Mouse (Mus musculus): ENCODE results near the gene Spon1. TPM values are rescaled to one million over a fixed set of nuclear protein-coding genes. Genes with fewer than 3 reads are reported as not detected.
A peak's percentile ranks its signal among the peaks of the same experiment; 100 is the strongest.

Gene Spon1
- polyA plus RNA-seq, 1 experiment from 2014 or later: 30.2 TPM

DNA sequence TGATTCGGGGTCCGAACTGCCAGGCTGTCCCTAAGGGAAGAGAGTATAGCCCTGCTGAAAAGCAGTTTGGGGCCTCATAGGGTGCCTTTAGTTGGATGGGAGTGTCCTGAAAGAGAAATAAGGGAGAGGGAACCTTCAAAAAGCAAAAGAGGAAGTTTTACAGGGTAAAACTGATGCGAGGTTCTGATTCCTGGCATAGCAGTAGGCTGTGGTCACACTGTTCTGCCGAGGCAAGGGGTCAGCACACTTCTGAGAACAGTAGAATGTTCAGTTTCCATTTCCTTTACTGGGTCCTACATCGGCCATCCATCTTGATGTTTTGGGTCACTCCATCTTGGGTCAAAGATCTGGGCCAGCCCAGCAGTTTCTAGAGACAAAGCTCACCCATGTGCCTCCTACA lies 14.5 kb downstream of the Spon1 start:
- 84% methylated on average over 5 of the region's 5 CpGs for WGBS

DNA sequence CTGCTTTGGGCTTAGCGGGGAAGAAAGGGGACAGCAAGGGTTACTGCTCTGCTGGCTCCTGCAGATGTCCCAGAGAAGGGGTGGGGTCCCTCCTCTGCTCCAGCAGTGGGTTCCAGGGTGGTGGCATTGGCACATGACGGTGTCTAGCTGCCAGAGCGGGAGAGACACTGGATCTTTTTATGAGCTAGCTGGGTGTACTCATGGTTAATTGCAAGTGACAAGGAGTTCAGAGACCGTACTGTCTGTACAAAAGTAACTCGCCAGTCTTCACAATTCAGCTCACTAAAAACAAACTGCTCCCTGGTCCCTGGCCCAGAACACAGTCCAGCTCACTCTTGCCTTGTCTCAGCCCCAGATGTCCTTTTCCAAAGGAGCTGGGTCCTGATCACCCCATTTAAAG lies 26.2 kb downstream of the Spon1 start:
- Histone ChIP-seq H3K36me3 (no peaks in the 10 kb centered on the region), H3K9ac (no peak overlapping the region), H3K4me1 (no peaks in the 10 kb centered on the region), H3K27ac (replicated peaks) (no peak overlapping the region), H3K27me3 (no peaks in the 10 kb centered on the region), H3K9me3 (replicated peaks) (no peaks in the 10 kb centered on the region), H3K4me3 (replicated peaks) (no peak overlapping the region), H3K4me2 (replicated peaks) (no peak overlapping the region)
- peak; percentile 29 for ATAC-seq (ENCODE audit: insufficient number of reproducible peaks, low FRiP score, low TSS enrichment, low read depth)
- 51% methylated on average over 5 of the region's 5 CpGs for WGBS

More for the DNA sequence above, 14.5 kb downstream of the Spon1 start:
- H3K27me3 ChIP-seq: no peaks in the 10 kb centered on the region
- H3K36me3 ChIP-seq: no peaks in the 10 kb centered on the region
- no peak overlapping the region for H3K4me3 ChIP-seq (replicated peaks)
- H3K27ac ChIP-seq (replicated peaks): no peak overlapping the region
- H3K9ac ChIP-seq: no peak overlapping the region
- ATAC-seq (ENCODE audit: insufficient number of reproducible peaks, low FRiP score, low TSS enrichment, low read depth): no peak
- no peak overlapping the region for H3K4me2 ChIP-seq (replicated peaks)
- peaks cover under 1% of the 10 kb centered on the region; the same call in 1 of the 2 replicates for H3K4me1 ChIP-seq
- no peaks in the 10 kb centered on the region for H3K9me3 ChIP-seq (replicated peaks)

- H3K4me1 ChIP-seq: no peaks in the 10 kb centered on the region
- H3K9me3 ChIP-seq (replicated peaks): no peaks in the 10 kb centered on the region
- H3K4me2 ChIP-seq (replicated peaks): no peak overlapping the region
- no peaks in the 10 kb centered on the region for H3K36me3 ChIP-seq
- no peak for ATAC-seq (ENCODE audit: insufficient number of reproducible peaks, low FRiP score, low TSS enrichment, low read depth)
- H3K4me3 ChIP-seq (replicated peaks): no peak overlapping the region
- WGBS: 65% methylated on average over 3 of the region's 3 CpGs
- no peaks in the 10 kb centered on the region for H3K27me3 ChIP-seq
- H3K9ac ChIP-seq: no peak overlapping the region
- H3K27ac ChIP-seq (replicated peaks): no peak overlapping the region
Measured at GRCm38 (mm10) chr7:113792871-113793270, 27.1 kb downstream of the Spon1 start.

- 68% methylated on average over 5 of the region's 5 CpGs for WGBS
- Histone ChIP-seq H3K4me3 (replicated peaks) (no peak overlapping the region), H3K36me3 (no peaks in the 10 kb centered on the region)
Measured at GRCm38 (mm10) chr7:113795209-113795608, 29.4 kb downstream of the Spon1 start.

DNA sequence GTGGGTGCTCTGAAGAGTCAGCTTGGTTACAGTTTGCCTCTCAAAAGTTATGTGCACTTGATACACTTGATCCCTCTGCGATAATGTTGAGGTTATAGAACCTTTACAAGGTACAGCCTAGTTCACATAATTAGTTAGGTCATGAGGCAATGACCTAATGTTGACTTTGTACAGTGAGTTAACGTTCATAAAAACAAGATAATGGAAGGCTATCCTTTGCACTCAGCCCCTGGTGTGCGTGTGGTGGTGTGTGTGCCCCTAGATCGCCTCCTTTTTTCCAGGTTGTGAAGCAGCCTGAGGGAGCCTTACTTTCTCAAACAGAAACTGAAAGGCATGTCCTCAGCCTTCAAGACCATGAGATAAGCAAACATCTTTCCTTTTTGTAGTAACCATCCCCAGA lies 31.3 kb downstream of the Spon1 start:
- Histone ChIP-seq H3K4me1 (no peaks in the 10 kb centered on the region), H3K4me3 (replicated peaks) (no peak overlapping the region), H3K27ac (replicated peaks) (no peak overlapping the region), H3K27me3 (no peaks in the 10 kb centered on the region), H3K9ac (no peak overlapping the region), H3K4me2 (replicated peaks) (no peak overlapping the region), H3K36me3 (no peaks in the 10 kb centered on the region), H3K9me3 (replicated peaks) (no peaks in the 10 kb centered on the region)
- WGBS: 79% methylated on average over 4 of the region's 4 CpGs
- no peak for ATAC-seq (ENCODE audit: insufficient number of reproducible peaks, low FRiP score, low TSS enrichment, low read depth)

More at GRCm38 (mm10) chr7:113795209-113795608, 29.4 kb downstream of the Spon1 start:
- Histone ChIP-seq H3K4me2 (replicated peaks) (no peak overlapping the region), H3K4me1 (no peaks in the 10 kb centered on the region), H3K9ac (no peak overlapping the region), H3K9me3 (replicated peaks) (no peaks in the 10 kb centered on the region), H3K27ac (replicated peaks) (no peak overlapping the region), H3K27me3 (no peaks in the 10 kb centered on the region)
- ATAC-seq (ENCODE audit: insufficient number of reproducible peaks, low FRiP score, low TSS enrichment, low read depth): no peak

- no peak overlapping the region for H3K27ac ChIP-seq (replicated peaks)
- ATAC-seq (ENCODE audit: insufficient number of reproducible peaks, low FRiP score, low TSS enrichment, low read depth): no peak
- 88% methylated on average over 6 of the region's 6 CpGs for WGBS
- H3K27me3 ChIP-seq: no peaks in the 10 kb centered on the region
- no peak overlapping the region for H3K9ac ChIP-seq
- H3K36me3 ChIP-seq: no peaks in the 10 kb centered on the region
- H3K9me3 ChIP-seq (replicated peaks): no peaks in the 10 kb centered on the region
- H3K4me2 ChIP-seq (replicated peaks): no peak overlapping the region
- no peaks in the 10 kb centered on the region for H3K4me1 ChIP-seq
- H3K4me3 ChIP-seq (replicated peaks): no peak overlapping the region
Measured at GRCm38 (mm10) chr7:113798605-113799255, 32.9 kb downstream of the Spon1 start.

DNA sequence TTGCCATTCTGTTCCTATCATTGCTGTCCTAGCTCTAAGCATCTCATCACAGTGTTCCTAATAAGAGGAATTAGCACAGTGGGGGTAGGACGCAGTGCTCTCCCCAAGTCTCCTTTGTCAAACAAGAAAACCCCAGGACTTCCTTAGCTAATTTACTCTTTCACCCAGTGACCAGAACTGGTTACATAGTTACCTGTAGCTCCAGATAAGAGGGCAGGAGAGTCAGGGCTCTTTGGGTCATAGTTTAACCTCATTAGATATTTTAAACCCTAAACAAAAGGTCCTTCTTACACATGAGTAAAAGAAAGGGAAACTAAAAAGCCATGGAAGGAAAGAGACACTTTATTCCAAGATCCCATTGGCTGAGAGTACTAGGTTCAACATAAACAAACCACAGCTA lies 44.0 kb downstream of the Spon1 start:
- no peak for ATAC-seq (ENCODE audit: insufficient number of reproducible peaks, low FRiP score, low TSS enrichment, low read depth)
- 81% methylated on average over 1 of the region's 1 CpGs for WGBS
- Histone ChIP-seq H3K27me3 (no peaks in the 10 kb centered on the region), H3K36me3 (no peaks in the 10 kb centered on the region), H3K27ac (replicated peaks) (no peak overlapping the region), H3K4me2 (replicated peaks) (no peak overlapping the region), H3K4me3 (replicated peaks) (no peak overlapping the region), H3K9me3 (replicated peaks) (no peaks in the 10 kb centered on the region), H3K4me1 (no peaks in the 10 kb centered on the region), H3K9ac (no peak overlapping the region)

DNA sequence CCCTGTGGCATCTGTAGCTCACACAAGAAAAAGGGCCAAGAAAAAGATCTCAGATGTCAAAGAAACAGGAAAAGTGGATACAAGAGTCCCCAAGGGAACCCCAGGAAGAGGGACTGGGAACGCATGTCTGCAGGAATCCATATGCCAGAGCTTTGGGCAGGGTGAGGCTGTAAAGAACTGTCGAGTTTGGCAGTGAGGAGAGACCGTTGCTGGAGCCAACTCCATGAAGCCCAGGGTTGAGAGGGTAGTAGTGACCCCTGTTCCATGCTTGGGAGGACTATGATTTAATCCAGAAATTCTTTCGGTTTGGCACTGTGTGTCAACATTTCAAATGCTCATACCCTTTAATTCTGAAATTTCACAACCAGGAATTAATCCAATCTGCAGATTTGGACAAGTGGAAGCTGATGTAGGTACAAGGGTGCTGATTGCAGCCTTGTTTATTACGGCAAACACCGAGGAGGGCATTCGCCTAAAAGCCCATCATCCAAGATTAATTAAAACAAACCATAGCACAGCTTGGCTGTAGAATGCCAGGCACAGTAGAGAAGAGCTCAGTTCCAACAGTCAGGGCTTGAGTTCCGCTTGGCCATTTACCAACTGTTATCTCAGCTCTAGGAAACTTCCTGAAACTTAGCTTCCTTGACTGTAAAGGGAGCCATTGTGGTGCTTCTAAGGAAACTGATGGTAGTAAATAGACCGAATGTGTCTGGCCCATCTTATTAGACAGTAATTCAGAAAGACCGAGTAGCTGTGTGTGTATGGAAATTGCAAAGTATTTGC lies 45.8 kb downstream of the Spon1 start:
- Histone ChIP-seq H3K4me2 (replicated peaks) (no peak overlapping the region), H3K27me3 (no peaks in the 10 kb centered on the region), H3K36me3 (no peaks in the 10 kb centered on the region), H3K4me3 (replicated peaks) (no peak overlapping the region), H3K27ac (replicated peaks) (no peak overlapping the region), H3K9me3 (replicated peaks) (no peaks in the 10 kb centered on the region), H3K9ac (no peak overlapping the region), H3K4me1 (no peaks in the 10 kb centered on the region)
- ATAC-seq (ENCODE audit: insufficient number of reproducible peaks, low FRiP score, low TSS enrichment, low read depth): no peak
- 68% methylated on average over 10 of the region's 10 CpGs for WGBS

- ATAC-seq (ENCODE audit: insufficient number of reproducible peaks, low FRiP score, low TSS enrichment, low read depth): no peak
- H3K9ac ChIP-seq: no peak overlapping the region
- no peak overlapping the region for H3K27ac ChIP-seq (replicated peaks)
- H3K4me2 ChIP-seq (replicated peaks): no peak overlapping the region
- no peaks in the 10 kb centered on the region for H3K36me3 ChIP-seq
- no peak overlapping the region for H3K4me3 ChIP-seq (replicated peaks)
- no peaks in the 10 kb centered on the region for H3K4me1 ChIP-seq
- no peaks in the 10 kb centered on the region for H3K27me3 ChIP-seq
- WGBS: 86% methylated on average over 10 of the region's 10 CpGs
- no peaks in the 10 kb centered on the region for H3K9me3 ChIP-seq (replicated peaks)
Measured at GRCm38 (mm10) chr7:113814101-113814779, 48.4 kb downstream of the Spon1 start.

- Histone ChIP-seq H3K27me3 (no peaks in the 10 kb centered on the region), H3K9me3 (replicated peaks) (no peaks in the 10 kb centered on the region), H3K4me1 (peaks cover 3% of the 10 kb centered on the region; the same call in 1 of the 2 replicates), H3K4me2 (replicated peaks) (no peak overlapping the region), H3K4me3 (replicated peaks) (no peak overlapping the region), H3K27ac (replicated peaks) (no peak overlapping the region), H3K9ac (no peak overlapping the region), H3K36me3 (no peaks in the 10 kb centered on the region)
- no peak for ATAC-seq (ENCODE audit: insufficient number of reproducible peaks, low FRiP score, low TSS enrichment, low read depth)
- WGBS: 69% methylated on average over 5 of the region's 5 CpGs
Measured at GRCm38 (mm10) chr7:113815726-113816125, 49.9 kb downstream of the Spon1 start.

GRCm38 (mm10) chr7:113816827-113817334 lies 51.1 kb downstream of the Spon1 start:
- Histone ChIP-seq H3K36me3 (no peaks in the 10 kb centered on the region), H3K4me1 (peaks cover 6% of the 10 kb centered on the region; the same call in 1 of the 2 replicates), H3K9ac (no peak overlapping the region), H3K4me3 (replicated peaks) (no peak overlapping the region), H3K9me3 (replicated peaks) (no peaks in the 10 kb centered on the region), H3K27ac (replicated peaks) (no peak overlapping the region), H3K27me3 (no peaks in the 10 kb centered on the region), H3K4me2 (replicated peaks) (no peak overlapping the region)
- no peak for ATAC-seq (ENCODE audit: insufficient number of reproducible peaks, low FRiP score, low TSS enrichment, low read depth)
- 70% methylated on average over 7 of the region's 7 CpGs for whole genome bisulfite sequencing
